Mouse (Mus musculus): ENCODE measurements around the gene Zscan10. TPM values are rescaled to one million over a fixed set of nuclear protein-coding genes. Genes with fewer than 3 reads are reported as not detected.
A peak's percentile ranks its signal among the peaks of the same experiment; 100 is the strongest.
"Not testable (repeated sequence)": the region's sequence is repeated elsewhere in the genome, so short reads cannot be mapped to it uniquely, and the experiment has no call there.

The Zscan10 gene
- total RNA-seq, 2 experiments from 2014 or later = not detected

- ATAC-seq (replicated peaks; ENCODE audit: low FRiP score, poor library complexity, severe bottlenecking) = no peak
These were observed 14.8 kb upstream of the Zscan10 start for GRCm38 (mm10) chr17:23585721-23586491.

- no peak for ATAC-seq (replicated peaks; ENCODE audit: low FRiP score, poor library complexity, severe bottlenecking)
These were observed 13.4 kb upstream of the Zscan10 start for GRCm38 (mm10) chr17:23587253-23587652.

- peak; percentile 100 for ATAC-seq (replicated peaks; ENCODE audit: low FRiP score, poor library complexity, severe bottlenecking)
These were observed 8.3 kb upstream of the Zscan10 start for GRCm38 (mm10) chr17:23592208-23592925.

GRCm38 (mm10) chr17:23592926-23593300 lies 7.7 kb upstream of the Zscan10 start:
- ATAC-seq (replicated peaks; ENCODE audit: low FRiP score, poor library complexity, severe bottlenecking) = peak; percentile 65

GRCm38 (mm10) chr17:23595139-23595538 lies 5.5 kb upstream of the Zscan10 start:
- ATAC-seq (replicated peaks; ENCODE audit: low FRiP score, poor library complexity, severe bottlenecking) = not testable (repeated sequence)

- peak; percentile 59; the same call in 1 of the 2 replicates for ATAC-seq (replicated peaks; ENCODE audit: low FRiP score, poor library complexity, severe bottlenecking)
These were observed 1.8 kb upstream of the Zscan10 start, which contains the start of gene Zfp13 for GRCm38 (mm10) chr17:23598582-23599552. Zfp13 (minus strand) TSS chr17:23599487.

GRCm38 (mm10) chr17:23599605-23600063 lies 1.0 kb upstream of the Zscan10 start:
- no peak for ATAC-seq (replicated peaks; ENCODE audit: low FRiP score, poor library complexity, severe bottlenecking)

GRCm38 (mm10) chr17:23601836-23602585 lies 1.4 kb downstream of the Zscan10 start:
- no peak for ATAC-seq (replicated peaks; ENCODE audit: low FRiP score, poor library complexity, severe bottlenecking)

- ATAC-seq (replicated peaks; ENCODE audit: low FRiP score, poor library complexity, severe bottlenecking) = no peak
These were observed 2.4 kb downstream of the Zscan10 start for GRCm38 (mm10) chr17:23603077-23603476.

- ATAC-seq (replicated peaks; ENCODE audit: low FRiP score, poor library complexity, severe bottlenecking) = no peak
These were observed 2.9 kb downstream of the Zscan10 start for GRCm38 (mm10) chr17:23603542-23603941.

- ATAC-seq (replicated peaks; ENCODE audit: low FRiP score, poor library complexity, severe bottlenecking) = no peak
These were observed 3.7 kb downstream of the Zscan10 start for GRCm38 (mm10) chr17:23604394-23604793.

- no peak for ATAC-seq (replicated peaks; ENCODE audit: low FRiP score, poor library complexity, severe bottlenecking)
These were observed 4.6 kb downstream of the Zscan10 start for GRCm38 (mm10) chr17:23605220-23605619.

GRCm38 (mm10) chr17:23609612-23610011 lies 9.0 kb downstream of the Zscan10 start:
- no peak for ATAC-seq (replicated peaks; ENCODE audit: low FRiP score, poor library complexity, severe bottlenecking)

GRCm38 (mm10) chr17:23610361-23610800 lies 9.7 kb downstream of the Zscan10 start:
- ATAC-seq (replicated peaks; ENCODE audit: low FRiP score, poor library complexity, severe bottlenecking) = peak; percentile 54; the same call in 1 of the 2 replicates

GRCm38 (mm10) chr17:23617087-23617486 lies 16.4 kb downstream of the Zscan10 start:
- no peak for ATAC-seq (replicated peaks; ENCODE audit: low FRiP score, poor library complexity, severe bottlenecking)

GRCm38 (mm10) chr17:23620351-23620750 lies 19.7 kb downstream of the Zscan10 start:
- no peak for ATAC-seq (replicated peaks; ENCODE audit: low FRiP score, poor library complexity, severe bottlenecking)

- ATAC-seq (replicated peaks; ENCODE audit: low FRiP score, poor library complexity, severe bottlenecking) = no peak
These were observed 27.2 kb downstream of the Zscan10 start for GRCm38 (mm10) chr17:23627813-23628212.

- ATAC-seq (replicated peaks; ENCODE audit: low FRiP score, poor library complexity, severe bottlenecking) = peak; percentile 74
These were observed 29.8 kb downstream of the Zscan10 start for GRCm38 (mm10) chr17:23630195-23631020.
